Mouse (Mus musculus) hindbrain, embryonic 16.5 days (tissue): ENCODE data around the gene Cbfa2t2. TPM values are rescaled to one million over a fixed set of nuclear protein-coding genes. Genes with fewer than 3 reads are reported as not detected.
A peak's percentile ranks its signal among the peaks of the same experiment; 100 is the strongest.

Experiments
- ATAC-seq: fragments of 200-750 bp; cut with Nextera tagmentation; 2 replicates; pipeline ENCODE4 v1.8.0; 2017; ENCODE audit warnings: moderate TSS enrichment, moderate library complexity
- H3K27ac ChIP-seq: fragments of 300-500 bp; sonication (generic); 2 replicates; pipeline ENCODE4 v1.5.1; 2014; ENCODE audit warnings: low read depth, mild to moderate bottlenecking, control low read depth, low read length, moderate library complexity
- H3K27me3 ChIP-seq: fragments of 300-500 bp; sonication (generic); replicated peaks from 2 replicates; pipeline ENCODE4 v1.6.1; 2014; ENCODE audit warnings: low read length; ENCODE audit not compliant: control insufficient read depth, insufficient read depth
- H3K36me3 ChIP-seq: fragments of 300-500 bp; sonication (generic); 2 replicates; pipeline ENCODE4 v1.6.1; 2014; ENCODE audit warnings: mild to moderate bottlenecking, low read length, moderate library complexity, mixed read lengths; ENCODE audit not compliant: control insufficient read depth, insufficient read depth
- H3K4me1 ChIP-seq: fragments of 300-500 bp; sonication (generic); 2 replicates; pipeline ENCODE4 v1.6.1; 2014; ENCODE audit warnings: low read depth, low read length; ENCODE audit not compliant: control insufficient read depth, insufficient read depth
- H3K4me2 ChIP-seq: fragments of 300-500 bp; sonication (generic); 2 replicates; pipeline ENCODE4 v1.6.1; 2014; ENCODE audit warnings: mild to moderate bottlenecking, low read length, control low read depth, moderate library complexity
- H3K4me3 ChIP-seq: fragments of 300-500 bp; sonication (generic); 2 replicates; pipeline ENCODE4 v1.5.1; 2014; ENCODE audit warnings: mild to moderate bottlenecking, low read length, control low read depth, moderate library complexity
- H3K9ac ChIP-seq: fragments of 300-500 bp; sonication (generic); 2 replicates; pipeline ENCODE4 v1.6.1; 2014; ENCODE audit warnings: low read depth, mild to moderate bottlenecking, control low read depth, low read length, moderate library complexity
- H3K9me3 ChIP-seq: fragments of 300-500 bp; sonication (generic); 2 replicates; pipeline ENCODE4 v1.6.1; 2014; ENCODE audit warnings: mild to moderate bottlenecking, low read length, moderate library complexity; ENCODE audit not compliant: control insufficient read depth
- WGBS: fragments of 180-500 bp; shearing (Covaris S2); extraction: QIAGEN DNeasy Blood & Tissue Kit; methylation state at CpG from one replicate; pipeline ENCODE4 v1.1.7; 2014; 5-methylcytosine and 5-hydroxymethylcytosine counted together
- polyA plus RNA-seq: library from polyadenylated mRNA; unstranded; fragments of >200 nt; fragmentation: Nextera tagmentation; extraction: Ambion mirVana; gene quantifications from 2 replicates; pipeline ENCODE4 v1.2.1, GENCODE M21; 2015

Gene Cbfa2t2
- polyA plus RNA-seq, 1 experiment from 2014 or later: 39.8 TPM

GRCm38 (mm10) chr2:154565562-154565961 lies 129.3 kb downstream of the Cbfa2t2 start:
- peak overlapping the region; percentile 48; the same call in 1 of the 2 replicates for H3K27ac ChIP-seq
- H3K9me3 ChIP-seq: no peaks in the 10 kb centered on the region
- peak overlapping the region; percentile 22 for H3K9ac ChIP-seq
- H3K27me3 ChIP-seq: no peaks in the 10 kb centered on the region
- H3K4me3 ChIP-seq: no peak overlapping the region
- 62% methylated on average over 3 of the region's 3 CpGs for WGBS
- H3K4me2 ChIP-seq: no peak overlapping the region
- ATAC-seq: no peak
- peaks cover 20% of the 10 kb centered on the region for H3K4me1 ChIP-seq
- H3K36me3 ChIP-seq: no peaks in the 10 kb centered on the region

DNA sequence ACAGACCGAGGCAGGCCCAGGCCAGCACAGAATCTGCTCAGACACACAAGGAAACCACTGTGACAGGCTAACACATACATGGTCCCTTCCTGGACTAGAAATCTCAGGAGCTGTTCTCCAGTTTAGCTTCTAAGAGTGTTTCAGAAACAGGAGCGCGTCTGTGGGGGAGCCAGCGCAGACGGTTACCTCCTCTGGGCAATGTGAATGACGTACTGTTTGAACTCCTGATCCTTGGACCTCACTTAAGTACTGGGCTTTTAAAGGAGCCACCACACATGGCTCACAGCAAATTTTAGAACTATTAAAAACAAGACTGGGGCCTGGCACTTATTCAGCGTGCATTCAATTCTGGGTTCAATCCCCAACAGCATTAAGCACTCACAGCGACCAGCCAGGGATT lies 130.4 kb downstream of the Cbfa2t2 start:
- Histone ChIP-seq H3K36me3 (no peaks in the 10 kb centered on the region), H3K9me3 (no peaks in the 10 kb centered on the region), H3K4me3 (no peak overlapping the region), H3K4me1 (peaks cover 21% of the 10 kb centered on the region), H3K27me3 (no peaks in the 10 kb centered on the region), H3K4me2 (no peak overlapping the region), H3K9ac (no peak overlapping the region), H3K27ac (no peak overlapping the region)
- ATAC-seq: no peak
- 42% methylated on average over 8 of the region's 8 CpGs for WGBS

GRCm38 (mm10) chr2:154567766-154568165 lies 131.5 kb downstream of the Cbfa2t2 start:
- no peak for ATAC-seq
- Histone ChIP-seq H3K36me3 (no peaks in the 10 kb centered on the region), H3K27me3 (no peaks in the 10 kb centered on the region), H3K4me3 (peak overlapping the region; percentile 62), H3K27ac (0 out of 2 replicates have a peak overlapping the region, but pooled peaks have one; percentile 23), H3K9ac (no peak overlapping the region), H3K9me3 (no peaks in the 10 kb centered on the region), H3K4me1 (peaks cover 21% of the 10 kb centered on the region), H3K4me2 (peak overlapping the region; percentile 99)
- 64% methylated on average over 2 of the region's 2 CpGs for WGBS

DNA sequence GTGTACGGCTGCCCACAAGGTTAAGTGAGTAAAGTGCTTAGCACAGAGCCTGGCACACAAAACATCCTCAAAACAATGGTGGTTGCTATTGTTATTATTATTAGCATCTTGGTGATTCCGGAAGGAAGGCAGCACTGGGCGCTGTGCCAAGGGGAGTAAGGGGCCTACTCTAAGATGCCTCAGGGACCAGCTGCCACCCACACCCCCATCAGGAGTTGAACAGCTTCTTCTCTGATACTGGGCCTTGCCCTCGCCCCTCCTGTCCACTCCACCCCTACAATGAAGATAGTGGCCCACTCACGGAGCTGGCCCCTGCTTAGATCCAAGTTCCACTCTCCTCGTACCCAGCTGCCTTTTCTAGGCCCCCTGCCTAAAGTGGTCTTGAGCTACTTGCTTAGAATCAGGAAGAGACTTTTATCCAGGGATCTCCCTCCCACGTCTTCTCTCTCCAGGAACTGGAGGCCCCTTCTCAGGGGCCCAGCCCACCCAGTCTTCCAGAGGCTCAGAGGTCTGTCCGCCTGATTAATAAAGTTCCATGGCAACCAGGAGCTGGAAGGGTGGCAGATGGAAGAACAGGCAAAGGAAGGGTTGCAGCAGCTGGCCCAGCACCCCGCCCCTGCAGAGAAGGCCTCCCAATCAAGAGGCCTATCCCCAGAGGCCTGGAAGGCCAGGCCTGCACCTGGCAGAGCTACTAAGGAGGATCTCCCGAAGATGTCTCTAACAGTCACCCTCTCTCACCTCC lies 132.2 kb downstream of the Cbfa2t2 start:
- Histone ChIP-seq H3K27me3 (no peaks in the 10 kb centered on the region), H3K27ac (peak overlapping the region; percentile 23), H3K9ac (peak overlapping the region; percentile 57), H3K9me3 (no peaks in the 10 kb centered on the region), H3K4me2 (peak overlapping the region; percentile 99), H3K36me3 (no peaks in the 10 kb centered on the region), H3K4me1 (peaks cover 21% of the 10 kb centered on the region), H3K4me3 (peak overlapping the region; percentile 62)
- 11% methylated on average over 10 of the region's 10 CpGs for WGBS
- ATAC-seq: no peak

GRCm38 (mm10) chr2:154569071-154569748 lies 132.9 kb downstream of the Cbfa2t2 start:
- Histone ChIP-seq H3K9ac (peak overlapping the region; percentile 57), H3K27me3 (no peaks in the 10 kb centered on the region), H3K9me3 (no peaks in the 10 kb centered on the region), H3K27ac (peak overlapping the region; percentile 13), H3K4me2 (peak overlapping the region; percentile 99), H3K4me3 (peak overlapping the region; percentile 62), H3K36me3 (no peaks in the 10 kb centered on the region), H3K4me1 (peaks cover 21% of the 10 kb centered on the region)
- ATAC-seq: peak; percentile 35
- WGBS: under 1% methylated on average over 44 of the region's 70 CpGs

DNA sequence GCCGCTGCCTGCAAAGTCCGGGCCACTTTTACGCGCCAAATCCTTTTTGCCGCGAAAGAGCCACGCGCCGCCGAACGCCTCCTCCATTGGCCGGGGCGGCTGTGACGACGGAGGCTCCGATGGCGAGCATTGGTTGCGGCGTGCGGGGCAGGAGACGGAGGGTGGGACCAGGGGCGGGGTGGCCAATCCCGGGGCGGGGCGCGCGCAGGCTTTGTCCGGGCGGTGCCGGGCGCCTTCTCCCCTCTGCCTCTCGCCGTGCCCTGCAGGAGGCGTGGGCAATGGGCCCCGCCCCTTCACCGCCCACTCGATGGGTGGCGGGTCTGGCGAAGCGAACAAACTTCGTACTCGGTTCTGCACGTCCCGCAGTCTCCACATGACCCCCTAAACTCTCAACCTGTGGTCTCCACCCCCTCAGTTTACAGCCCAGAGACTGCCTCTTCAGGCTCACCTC lies 133.6 kb downstream of the Cbfa2t2 start, which contains the start of gene E2f1:
Gene E2f1, minus strand, starts transcription at position 57 of the 451 bp plus-strand sequence.
- peaks cover 21% of the 10 kb centered on the region for H3K4me1 ChIP-seq
- ATAC-seq: peak; percentile 98
- no peaks in the 10 kb centered on the region for H3K9me3 ChIP-seq

GRCm38 (mm10) chr2:154570666-154571065 lies 134.4 kb downstream of the Cbfa2t2 start:
- H3K9me3 ChIP-seq: no peaks in the 10 kb centered on the region
- H3K4me2 ChIP-seq: peak overlapping the region; percentile 99
- no peak for ATAC-seq
- no peaks in the 10 kb centered on the region for H3K36me3 ChIP-seq
- H3K27ac ChIP-seq: no peak overlapping the region; the same call in 1 of the 2 replicates
- H3K27me3 ChIP-seq: no peaks in the 10 kb centered on the region
- no peak overlapping the region for H3K4me3 ChIP-seq
- 63% methylated on average over 4 of the region's 4 CpGs for WGBS
- H3K9ac ChIP-seq: no peak overlapping the region
- peaks cover 18% of the 10 kb centered on the region for H3K4me1 ChIP-seq

More for the DNA sequence above, 133.6 kb downstream of the Cbfa2t2 start, which contains the start of gene E2f1:
- WGBS: 0% methylated on average over 37 of the region's 44 CpGs
- Histone ChIP-seq H3K36me3 (no peaks in the 10 kb centered on the region), H3K27me3 (no peaks in the 10 kb centered on the region), H3K9ac (peak within 1 kb of the TSS; percentile 66), H3K27ac (peak within 1 kb of the TSS; percentile 72), H3K4me2 (peak within 1 kb of the TSS; percentile 99), H3K4me3 (peak within 1 kb of the TSS; percentile 62)

- ATAC-seq: no peak
- Histone ChIP-seq H3K4me2 (no peak overlapping the region), H3K9ac (no peak overlapping the region), H3K4me3 (no peak overlapping the region), H3K36me3 (no peaks in the 10 kb centered on the region), H3K4me1 (peaks cover 16% of the 10 kb centered on the region), H3K9me3 (no peaks in the 10 kb centered on the region), H3K27ac (no peak overlapping the region), H3K27me3 (no peaks in the 10 kb centered on the region)
- 80% methylated on average over 4 of the region's 4 CpGs for WGBS
These were observed 135.0 kb downstream of the Cbfa2t2 start for GRCm38 (mm10) chr2:154571266-154571665.

- Histone ChIP-seq H3K4me3 (no peak overlapping the region), H3K4me2 (no peak overlapping the region), H3K9ac (no peak overlapping the region), H3K4me1 (peaks cover 18% of the 10 kb centered on the region), H3K27me3 (no peaks in the 10 kb centered on the region), H3K9me3 (no peaks in the 10 kb centered on the region), H3K36me3 (no peaks in the 10 kb centered on the region), H3K27ac (no peak overlapping the region)
- WGBS: 64% methylated on average over 8 of the region's 8 CpGs
- ATAC-seq: no peak
These were observed 135.7 kb downstream of the Cbfa2t2 start for GRCm38 (mm10) chr2:154571976-154572375.
